Mouse (Mus musculus) small intestine, adult 2 months (tissue): Measurements from ENCODE around the gene Gm4869. TPM values are rescaled to one million over a fixed set of nuclear protein-coding genes. Genes with fewer than 3 reads are reported as not detected.
"Not testable (repeated sequence)": the region's sequence is repeated elsewhere in the genome, so short reads cannot be mapped to it uniquely, and the experiment has no call there.

Experiments
- H3K27ac ChIP-seq: fragments of 200-500 bp; 2 replicates; pipeline ENCODE4 v1.5.1; 2012; ENCODE audit warnings: low read depth, low read length, control low read depth, inconsistent platforms; ENCODE audit not compliant: insufficient read depth
- H3K27me3 ChIP-seq: fragments of 200-500 bp; 2 replicates; pipeline ENCODE4 v1.6.1; 2012; ENCODE audit warnings: mild to moderate bottlenecking, moderate library complexity, low read length, inconsistent platforms; ENCODE audit not compliant: control insufficient read depth, insufficient read depth
- H3K36me3 ChIP-seq: fragments of 200-500 bp; 2 replicates; pipeline ENCODE4 v1.6.1; 2012; ENCODE audit warnings: mild to moderate bottlenecking, low read length, control low read depth, inconsistent platforms; ENCODE audit not compliant: control insufficient read depth, insufficient read depth
- H3K4me1 ChIP-seq: fragments of 200-500 bp; 2 replicates; pipeline ENCODE4 v1.6.1; 2012; ENCODE audit warnings: low read length, inconsistent platforms, mixed read lengths; ENCODE audit not compliant: control insufficient read depth, insufficient read depth, insufficient read length
- H3K4me3 ChIP-seq: fragments of 200-500 bp; 2 replicates; pipeline ENCODE4 v1.5.1; 2012; ENCODE audit warnings: low read depth, mild to moderate bottlenecking, control low read depth, inconsistent platforms, low read length, moderate library complexity
- CTCF ChIP-seq: fragments of 200-500 bp; IDR thresholded peaks from 2 replicates; pipeline ENCODE4 v1.5.1; 2012; ENCODE audit warnings: low read depth, mild to moderate bottlenecking, control low read depth, inconsistent platforms, low read length, moderate library complexity, mixed read lengths; ENCODE audit not compliant: insufficient replicate concordance, insufficient read length; ENCODE audit errors: extremely low read depth
- POLR2A ChIP-seq: fragments of 200-500 bp; IDR thresholded peaks from 2 replicates; pipeline ENCODE4 v1.6.1; 2012; ENCODE audit warnings: low read depth, mild to moderate bottlenecking, control low read depth, inconsistent platforms, low read length, moderate library complexity
- WGBS: fragments of 180-500 bp; shearing (Covaris S2); methylation state at CpG from one replicate; pipeline ENCODE4 v1.1.7; 2018; 5-methylcytosine and 5-hydroxymethylcytosine counted together
- polyA plus RNA-seq: library from polyadenylated mRNA; depleted of rRNA; stranded (reverse); fragments of >200 nt; gene quantifications from 2 replicates; pipeline ENCODE4 v1.2.3, GENCODE M21; 2012

Gene Gm4869
- polyA plus RNA-seq, 1 experiment, result not detected

- Histone ChIP-seq H3K4me1 (no peaks in the 10 kb centered on the region), H3K27ac (no peak overlapping the region), H3K27me3 (no peaks in the 10 kb centered on the region), H3K36me3 (no peaks in the 10 kb centered on the region), H3K4me3 (no peak overlapping the region)
- 64% methylated on average over 4 of the region's 4 CpGs for WGBS
- no peak for TF ChIP-seq CTCF
- TF ChIP-seq POLR2A, result no peak
Observed at GRCm38 (mm10) chr5:140414647-140415046, 30.8 kb upstream of the Gm4869 start.

GRCm38 (mm10) chr5:140418106-140418488, 27.3 kb upstream of the Gm4869 start:
- peak overlapping the region; percentile 99 for H3K4me3 ChIP-seq
- peak overlapping the region; percentile 92 for H3K27ac ChIP-seq
- under 1% methylated on average over 12 of the region's 12 CpGs for WGBS
- H3K4me1 ChIP-seq, result peaks cover 4% of the 10 kb centered on the region; the same call in 1 of the 2 replicates
- no peaks in the 10 kb centered on the region; the same call in 1 of the 2 replicates for H3K36me3 ChIP-seq
- no peaks in the 10 kb centered on the region for H3K27me3 ChIP-seq
- TF ChIP-seq POLR2A (no peak), CTCF (no peak)

- H3K27ac ChIP-seq, result peak within 1 kb of the TSS; percentile 92
- no peaks in the 10 kb centered on the region; the same call in 1 of the 2 replicates for H3K36me3 ChIP-seq
- peaks cover 4% of the 10 kb centered on the region; the same call in 1 of the 2 replicates for H3K4me1 ChIP-seq
- TF ChIP-seq POLR2A, result peak; percentile 59
- TF ChIP-seq CTCF, result no peak
- H3K27me3 ChIP-seq, result no peaks in the 10 kb centered on the region
- under 1% methylated on average over 65 of the region's 65 CpGs for WGBS
- H3K4me3 ChIP-seq, result peak within 1 kb of the TSS; percentile 99
Observed at GRCm38 (mm10) chr5:140418489-140419441, 26.7 kb upstream of the Gm4869 start, which contains the start of gene Eif3b. Gene Eif3b (plus strand): TSS chr5:140419328.

GRCm38 (mm10) chr5:140419442-140420080, 25.9 kb upstream of the Gm4869 start:
- Histone ChIP-seq H3K4me3 (peak overlapping the region; percentile 94), H3K27me3 (no peaks in the 10 kb centered on the region), H3K36me3 (no peaks in the 10 kb centered on the region; the same call in 1 of the 2 replicates), H3K4me1 (peaks cover 4% of the 10 kb centered on the region; the same call in 1 of the 2 replicates), H3K27ac (peak overlapping the region; percentile 54; the same call in 1 of the 2 replicates)
- WGBS, result 1% methylated on average over 62 of the region's 62 CpGs
- TF ChIP-seq POLR2A (no peak), CTCF (no peak)

- H3K27me3 ChIP-seq, result no peaks in the 10 kb centered on the region
- H3K4me1 ChIP-seq, result peaks cover 4% of the 10 kb centered on the region; the same call in 1 of the 2 replicates
- 17% methylated on average over 4 of the region's 4 CpGs for WGBS
- peak overlapping the region; percentile 11 for H3K4me3 ChIP-seq
- no peak overlapping the region for H3K27ac ChIP-seq
- TF ChIP-seq POLR2A (no peak), CTCF (no peak)
- peaks cover 3% of the 10 kb centered on the region; the same call in 1 of the 2 replicates for H3K36me3 ChIP-seq
Observed at GRCm38 (mm10) chr5:140420616-140421015, 24.8 kb upstream of the Gm4869 start.

GRCm38 (mm10) chr5:140425016-140425783, 20.2 kb upstream of the Gm4869 start:
- peaks cover 4% of the 10 kb centered on the region; the same call in 1 of the 2 replicates for H3K4me1 ChIP-seq
- no peak overlapping the region for H3K27ac ChIP-seq
- H3K27me3 ChIP-seq, result no peaks in the 10 kb centered on the region
- peaks cover 43% of the 10 kb centered on the region for H3K36me3 ChIP-seq
- no peak overlapping the region for H3K4me3 ChIP-seq
- TF ChIP-seq POLR2A (no peak), CTCF (no peak)
- 92% methylated on average over 17 of the region's 17 CpGs for WGBS

GRCm38 (mm10) chr5:140439117-140439516, 6.3 kb upstream of the Gm4869 start:
- H3K4me1 ChIP-seq, H3K27me3 ChIP-seq, H3K27ac ChIP-seq, H3K4me3 ChIP-seq: not testable (repeated sequence)
- 35% methylated on average over 2 of the region's 6 CpGs for WGBS
- H3K36me3 ChIP-seq, result peaks cover 65% of the 10 kb centered on the region
